Mouse (Mus musculus) right cerebral cortex, postnatal 25 days (tissue): ENCODE data around the gene Mob2.

Experiments used
- DNase-seq: peaks from one replicate; pipeline ENCODE4 v3.0.0; 2022

The Mob2 gene

GRCm38 (mm10) chr7:142016562-142016961 lies 44.3 kb downstream of the Mob2 start:
- no peak for DNase-seq

GRCm38 (mm10) chr7:142001597-142002340 lies 59.1 kb downstream of the Mob2 start:
- DNase-seq: no peak

GRCm38 (mm10) chr7:142000661-142001060 lies 60.2 kb downstream of the Mob2 start:
- no peak for DNase-seq

GRCm38 (mm10) chr7:141994121-141994520 lies 66.7 kb downstream of the Mob2 start:
- DNase-seq: no peak

GRCm38 (mm10) chr7:141991183-141991582 lies 69.7 kb downstream of the Mob2 start:
- DNase-seq: no peak

- no peak for DNase-seq
These were observed 72.5 kb downstream of the Mob2 start for GRCm38 (mm10) chr7:141988314-141988806.

- no peak for DNase-seq
These were observed 79.6 kb downstream of the Mob2 start for GRCm38 (mm10) chr7:141981237-141981636.

- no peak for DNase-seq
These were observed 81.6 kb downstream of the Mob2 start for GRCm38 (mm10) chr7:141979247-141979646.

- no peak for DNase-seq
These were observed 82.9 kb downstream of the Mob2 start for GRCm38 (mm10) chr7:141978003-141978402.

- peak; percentile 42 for DNase-seq
These were observed 87.8 kb downstream of the Mob2 start for GRCm38 (mm10) chr7:141972831-141973619.

- DNase-seq: no peak
These were observed 94.6 kb downstream of the Mob2 start for GRCm38 (mm10) chr7:141966281-141966680.

GRCm38 (mm10) chr7:141962521-141962920 lies 98.3 kb downstream of the Mob2 start:
- peak; percentile 52 for DNase-seq

- DNase-seq: no peak
These were observed 99.4 kb downstream of the Mob2 start for GRCm38 (mm10) chr7:141961491-141961890.

- DNase-seq: no peak
These were observed 99.9 kb downstream of the Mob2 start for GRCm38 (mm10) chr7:141960926-141961325.

GRCm38 (mm10) chr7:141959133-141959532 lies 101.7 kb downstream of the Mob2 start:
- DNase-seq: no peak
